Mouse (Mus musculus): ENCODE data around the gene Cbx5. TPM values are rescaled to one million over a fixed set of nuclear protein-coding genes. Genes with fewer than 3 reads are reported as not detected.

Gene Cbx5
- polyA plus RNA-seq, 1 experiment from 2014 or later = 120 TPM

DNA sequence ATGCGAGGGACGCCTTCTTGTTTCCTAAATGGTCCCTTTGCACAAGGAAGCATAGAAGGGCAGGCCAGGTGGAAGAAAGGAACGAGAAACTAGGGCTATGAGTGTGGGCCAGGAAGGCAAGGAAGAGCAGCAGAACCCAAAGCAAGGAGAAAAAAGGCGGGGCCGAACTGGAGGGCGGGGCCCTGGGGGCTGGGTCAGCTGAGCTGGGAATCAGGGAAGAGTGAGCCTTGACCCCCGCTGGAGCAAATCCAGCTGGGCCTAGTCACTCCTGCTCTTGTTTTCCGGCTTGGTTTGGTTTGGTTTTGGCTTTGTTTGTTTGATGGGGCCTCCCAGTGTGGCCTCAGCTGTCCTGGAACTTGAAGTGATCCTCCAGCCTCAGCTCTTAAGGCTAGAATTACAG is 68.3 kb downstream of the Cbx5 start:
- peaks cover 18% of the 10 kb centered on the region for H3K4me1 ChIP-seq (ENCODE audit: control insufficient read depth, insufficient read depth, low read depth, low read length)

DNA sequence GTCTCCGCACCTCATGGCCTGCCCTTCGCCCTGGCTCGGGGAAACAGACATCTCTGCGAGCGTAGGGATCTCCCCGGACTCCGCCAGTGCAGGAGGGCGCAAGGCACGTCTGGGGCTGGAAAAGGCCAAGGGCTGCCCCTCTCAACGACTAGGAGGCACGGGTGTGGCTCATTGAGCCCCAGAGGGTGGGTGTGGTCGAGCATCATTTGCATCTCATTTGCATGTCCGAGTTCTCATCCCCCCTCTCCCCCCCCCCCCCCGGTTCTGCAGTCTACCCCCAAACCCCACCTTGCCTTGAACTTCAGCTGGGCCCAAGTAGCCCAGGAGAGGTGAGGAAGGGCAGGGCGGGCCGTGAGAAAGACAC is 69.3 kb downstream of the Cbx5 start:
- 8% methylated on average over 13 of the region's 16 CpGs for WGBS
- no peaks in the 10 kb centered on the region for H3K9me3 ChIP-seq (ENCODE audit: control insufficient read depth, low read length)
- H3K4me1 ChIP-seq (ENCODE audit: control insufficient read depth, insufficient read depth, low read depth, low read length) = peaks cover 18% of the 10 kb centered on the region
- H3K9ac ChIP-seq (ENCODE audit: low read depth, low read length) = peak overlapping the region; percentile 43
- H3K36me3 ChIP-seq (ENCODE audit: control insufficient read depth, insufficient read depth, low read length) = no peaks in the 10 kb centered on the region
- peak overlapping the region; percentile 4; the same call in 1 of the 2 replicates for H3K4me3 ChIP-seq (ENCODE audit: low read length)
- no peak for ATAC-seq
- H3K27me3 ChIP-seq (replicated peaks; ENCODE audit: control insufficient read depth, insufficient read depth, low read length) = peaks cover 45% of the 10 kb centered on the region
- H3K4me2 ChIP-seq (ENCODE audit: low read length) = peak overlapping the region; percentile 97
- H3K27ac ChIP-seq (ENCODE audit: low read depth, low read length) = no peak overlapping the region

More for the DNA sequence above, 68.3 kb downstream of the Cbx5 start:
- WGBS = 16% methylated on average over 8 of the region's 8 CpGs
- H3K9ac ChIP-seq (ENCODE audit: low read depth, low read length) = no peak overlapping the region
- H3K9me3 ChIP-seq (ENCODE audit: control insufficient read depth, low read length) = no peaks in the 10 kb centered on the region
- no peak overlapping the region for H3K4me2 ChIP-seq (ENCODE audit: low read length)
- H3K27ac ChIP-seq (ENCODE audit: low read depth, low read length) = no peak overlapping the region
- no peak overlapping the region for H3K4me3 ChIP-seq (ENCODE audit: low read length)
- no peaks in the 10 kb centered on the region for H3K36me3 ChIP-seq (ENCODE audit: control insufficient read depth, insufficient read depth, low read length)
- no peak for ATAC-seq
- H3K27me3 ChIP-seq (replicated peaks; ENCODE audit: control insufficient read depth, insufficient read depth, low read length) = peaks cover 52% of the 10 kb centered on the region

DNA sequence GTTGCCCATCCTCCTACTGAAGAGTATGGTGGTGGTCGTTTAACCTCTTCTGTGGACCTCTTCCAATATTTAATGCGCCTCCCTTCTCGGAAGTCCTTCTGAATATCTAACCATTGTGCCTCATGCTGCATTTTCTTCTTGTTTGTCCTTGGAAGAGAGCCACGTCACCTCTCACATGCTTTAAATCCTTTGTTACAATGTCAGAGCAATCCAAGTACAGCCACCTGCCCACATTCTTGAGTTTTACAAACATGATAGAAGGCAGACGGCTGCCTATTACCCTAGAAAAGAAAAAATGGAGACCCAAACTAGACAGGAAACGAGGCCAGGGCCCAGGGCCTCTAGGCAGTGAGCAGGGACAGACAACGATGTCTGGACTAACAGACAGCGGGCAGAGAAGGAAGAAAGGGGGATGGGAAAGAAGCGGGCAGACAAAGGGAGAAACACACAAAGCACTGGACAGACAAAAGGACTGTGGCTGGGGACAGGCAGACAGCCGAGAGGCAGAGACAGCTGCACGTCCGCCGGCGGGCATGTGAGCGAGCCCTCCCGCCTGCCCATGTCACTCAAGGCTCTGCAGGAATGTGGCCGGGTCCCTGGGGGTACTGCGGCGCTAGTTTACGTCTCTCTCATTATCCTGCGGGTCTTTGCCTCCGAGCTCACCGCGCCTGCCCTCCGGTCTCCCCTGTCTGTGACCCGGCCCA is 69.9 kb downstream of the Cbx5 start:
- peak overlapping the region; percentile 67 for H3K9ac ChIP-seq (ENCODE audit: low read depth, low read length)
- no peak for ATAC-seq
- H3K4me3 ChIP-seq (ENCODE audit: low read length) = peak overlapping the region; percentile 53
- peak overlapping the region; percentile 97 for H3K4me2 ChIP-seq (ENCODE audit: low read length)
- H3K36me3 ChIP-seq (ENCODE audit: control insufficient read depth, insufficient read depth, low read length) = no peaks in the 10 kb centered on the region
- H3K27me3 ChIP-seq (replicated peaks; ENCODE audit: control insufficient read depth, insufficient read depth, low read length) = peaks cover 40% of the 10 kb centered on the region
- H3K27ac ChIP-seq (ENCODE audit: low read depth, low read length) = no peak overlapping the region; the same call in 1 of the 2 replicates
- H3K9me3 ChIP-seq (ENCODE audit: control insufficient read depth, low read length) = no peaks in the 10 kb centered on the region
- H3K4me1 ChIP-seq (ENCODE audit: control insufficient read depth, insufficient read depth, low read depth, low read length) = peaks cover 20% of the 10 kb centered on the region
- WGBS = 2% methylated on average over 26 of the region's 26 CpGs

DNA sequence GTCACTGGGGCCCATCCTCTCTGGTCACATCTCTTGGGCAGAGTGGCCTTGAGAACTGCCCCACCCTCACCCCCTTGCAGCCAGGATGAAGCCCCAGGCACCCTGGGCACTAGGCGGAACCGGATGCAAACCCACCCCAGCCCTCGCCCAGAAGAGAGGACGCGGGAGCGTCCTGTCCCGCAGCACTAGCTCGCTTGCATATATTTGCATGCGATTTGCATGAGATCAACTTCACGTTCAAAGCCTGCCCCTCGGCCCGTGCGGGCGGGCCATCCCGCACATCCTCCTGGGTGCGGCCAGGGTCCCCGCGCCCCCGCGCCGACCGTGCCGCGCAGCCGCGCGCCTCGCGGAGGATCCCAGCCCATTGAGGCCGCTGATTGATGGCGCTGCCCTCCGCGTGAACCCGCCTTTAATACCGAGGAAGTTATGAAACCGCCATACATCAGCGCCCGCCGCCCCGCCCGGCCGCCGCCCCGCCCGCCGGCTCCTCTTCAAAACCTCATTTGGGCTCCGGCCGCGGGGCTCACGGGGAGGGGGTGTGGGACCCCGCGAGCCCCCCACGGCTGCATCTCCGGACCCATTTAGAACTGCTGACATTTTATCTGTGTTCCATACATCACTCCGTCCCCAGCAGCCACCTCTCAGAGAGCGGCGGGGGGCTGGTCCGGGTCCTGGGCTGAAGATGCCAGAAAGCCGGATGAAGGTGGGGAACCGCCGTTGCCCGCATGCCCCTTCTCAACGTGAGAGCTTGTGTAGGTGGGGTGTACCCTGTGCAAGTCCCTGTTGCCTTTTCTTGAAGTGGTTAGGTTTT is 70.6 kb downstream of the Cbx5 start:
- peak overlapping the region; percentile 53 for H3K4me3 ChIP-seq (ENCODE audit: low read length)
- H3K4me2 ChIP-seq (ENCODE audit: low read length) = peak overlapping the region; percentile 97
- peak overlapping the region; percentile 67 for H3K9ac ChIP-seq (ENCODE audit: low read depth, low read length)
- under 1% methylated on average over 63 of the region's 63 CpGs for WGBS
- no peaks in the 10 kb centered on the region for H3K9me3 ChIP-seq (ENCODE audit: control insufficient read depth, low read length)
- H3K36me3 ChIP-seq (ENCODE audit: control insufficient read depth, insufficient read depth, low read length) = no peaks in the 10 kb centered on the region
- peaks cover 39% of the 10 kb centered on the region for H3K27me3 ChIP-seq (replicated peaks; ENCODE audit: control insufficient read depth, insufficient read depth, low read length)
- H3K4me1 ChIP-seq (ENCODE audit: control insufficient read depth, insufficient read depth, low read depth, low read length) = peaks cover 20% of the 10 kb centered on the region
- H3K27ac ChIP-seq (ENCODE audit: low read depth, low read length) = peak overlapping the region; percentile 49
- peak; percentile 21; the same call in 1 of the 2 replicates for ATAC-seq

DNA sequence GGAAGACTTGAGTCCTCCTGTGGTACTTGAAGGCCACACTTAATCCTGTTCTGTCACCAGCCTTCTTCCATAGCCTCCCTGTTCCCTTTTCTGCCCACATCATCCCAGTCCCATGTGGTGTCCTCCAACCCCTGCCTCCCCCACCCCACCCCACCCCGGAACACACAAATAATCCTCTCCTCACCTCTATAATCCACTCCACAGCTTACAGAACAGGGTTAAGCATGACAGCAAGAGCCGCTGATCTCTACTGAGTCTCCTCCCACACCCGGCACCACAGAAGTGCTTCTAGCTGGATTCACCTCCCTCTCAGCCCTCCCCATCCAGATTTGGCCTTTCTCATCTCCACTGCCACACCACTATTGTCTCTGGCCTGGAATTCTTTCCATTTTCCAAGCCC is 71.8 kb downstream of the Cbx5 start:
- H3K9ac ChIP-seq (ENCODE audit: low read depth, low read length) = peak overlapping the region; percentile 23; the same call in 1 of the 2 replicates

DNA sequence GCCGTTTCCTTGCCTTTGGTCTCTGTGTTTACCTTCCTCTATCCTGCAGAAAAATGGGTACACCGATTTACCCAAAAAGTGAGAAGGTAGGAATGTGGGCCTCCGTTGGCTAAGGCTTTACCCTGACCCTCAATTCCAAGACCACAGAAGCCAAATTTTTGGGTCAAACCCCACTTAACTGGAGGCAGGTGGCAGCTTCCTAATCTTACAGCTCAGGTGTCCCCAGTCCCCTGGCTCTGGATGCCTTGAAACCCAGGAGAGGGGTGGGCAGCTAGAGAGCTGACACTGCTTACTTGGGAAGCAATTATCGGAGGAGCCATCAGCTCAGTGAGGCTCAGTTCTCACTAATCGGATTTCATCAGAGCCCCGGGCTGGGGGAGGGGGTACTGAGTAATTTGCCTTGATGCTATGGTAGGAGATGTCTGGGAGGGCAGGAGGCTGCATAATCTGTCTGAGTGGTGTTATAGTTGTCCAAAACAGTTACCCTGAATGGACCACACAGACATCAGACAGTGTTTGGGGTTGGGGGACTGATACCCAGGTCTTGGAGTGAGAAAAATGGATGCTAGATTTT is 72.5 kb downstream of the Cbx5 start, which contains the start of gene Smug1:
Smug1 (minus strand) TSS at position 51 of the 574 bp plus-strand sequence.
- peak within 1 kb of the TSS; percentile 29 for H3K4me2 ChIP-seq (ENCODE audit: low read length)
- H3K4me1 ChIP-seq (ENCODE audit: control insufficient read depth, insufficient read depth, low read depth, low read length) = peaks cover 30% of the 10 kb centered on the region
- H3K9ac ChIP-seq (ENCODE audit: low read depth, low read length) = peak within 1 kb of the TSS; percentile 43
- H3K9me3 ChIP-seq (ENCODE audit: control insufficient read depth, low read length) = no peaks in the 10 kb centered on the region
- no peaks in the 10 kb centered on the region for H3K36me3 ChIP-seq (ENCODE audit: control insufficient read depth, insufficient read depth, low read length)
- H3K4me3 ChIP-seq (ENCODE audit: low read length) = no peak within 1 kb of the TSS
- peak within 1 kb of the TSS; percentile 54 for H3K27ac ChIP-seq (ENCODE audit: low read depth, low read length)
- H3K27me3 ChIP-seq (replicated peaks; ENCODE audit: control insufficient read depth, insufficient read depth, low read length) = peaks cover 23% of the 10 kb centered on the region
- 39% methylated on average over 6 of the region's 6 CpGs for WGBS
- no peak for ATAC-seq

More for the DNA sequence above, 71.8 kb downstream of the Cbx5 start:
- no peaks in the 10 kb centered on the region for H3K9me3 ChIP-seq (ENCODE audit: control insufficient read depth, low read length)
- H3K4me1 ChIP-seq (ENCODE audit: control insufficient read depth, insufficient read depth, low read depth, low read length) = peaks cover 25% of the 10 kb centered on the region
- ATAC-seq = no peak
- WGBS = 11% methylated on average over 3 of the region's 3 CpGs
- H3K27ac ChIP-seq (ENCODE audit: low read depth, low read length) = peak overlapping the region; percentile 54
- peak overlapping the region; percentile 29 for H3K4me2 ChIP-seq (ENCODE audit: low read length)
- no peak overlapping the region for H3K4me3 ChIP-seq (ENCODE audit: low read length)
- peaks cover 27% of the 10 kb centered on the region for H3K27me3 ChIP-seq (replicated peaks; ENCODE audit: control insufficient read depth, insufficient read depth, low read length)
- no peaks in the 10 kb centered on the region for H3K36me3 ChIP-seq (ENCODE audit: control insufficient read depth, insufficient read depth, low read length)

DNA sequence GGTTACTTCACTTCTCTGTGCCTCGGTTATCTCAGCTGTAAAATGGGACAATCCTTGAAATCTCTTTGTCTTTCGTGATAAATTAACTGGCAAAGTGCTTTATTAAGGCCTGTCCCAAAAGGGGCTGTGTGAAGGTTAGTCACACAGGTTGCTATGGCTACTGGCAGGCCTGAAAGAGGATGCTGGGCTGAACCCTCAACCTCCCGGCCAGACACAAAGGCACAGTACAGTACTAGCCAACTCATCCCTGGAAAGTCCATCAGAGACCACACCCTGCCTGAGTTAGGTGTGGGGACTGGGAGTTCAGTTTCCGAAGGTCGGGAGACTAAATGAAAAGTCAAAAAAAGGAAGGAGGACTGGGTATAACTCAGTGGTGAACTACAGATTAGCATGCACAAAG is 73.7 kb downstream of the Cbx5 start:
- Histone ChIP-seq H3K27ac (ENCODE audit: low read depth, low read length) (no peak overlapping the region), H3K9me3 (ENCODE audit: control insufficient read depth, low read length) (no peaks in the 10 kb centered on the region), H3K9ac (ENCODE audit: low read depth, low read length) (peak overlapping the region; percentile 33; the same call in 1 of the 2 replicates), H3K36me3 (ENCODE audit: control insufficient read depth, insufficient read depth, low read length) (no peaks in the 10 kb centered on the region), H3K4me2 (ENCODE audit: low read length) (peak overlapping the region; percentile 23; the same call in 1 of the 2 replicates), H3K27me3 (replicated peaks; ENCODE audit: control insufficient read depth, insufficient read depth, low read length) (peaks cover 13% of the 10 kb centered on the region), H3K4me1 (ENCODE audit: control insufficient read depth, insufficient read depth, low read depth, low read length) (peaks cover 30% of the 10 kb centered on the region), H3K4me3 (ENCODE audit: low read length) (no peak overlapping the region)
- no peak for ATAC-seq
- WGBS = 30% methylated on average over 5 of the region's 5 CpGs

DNA sequence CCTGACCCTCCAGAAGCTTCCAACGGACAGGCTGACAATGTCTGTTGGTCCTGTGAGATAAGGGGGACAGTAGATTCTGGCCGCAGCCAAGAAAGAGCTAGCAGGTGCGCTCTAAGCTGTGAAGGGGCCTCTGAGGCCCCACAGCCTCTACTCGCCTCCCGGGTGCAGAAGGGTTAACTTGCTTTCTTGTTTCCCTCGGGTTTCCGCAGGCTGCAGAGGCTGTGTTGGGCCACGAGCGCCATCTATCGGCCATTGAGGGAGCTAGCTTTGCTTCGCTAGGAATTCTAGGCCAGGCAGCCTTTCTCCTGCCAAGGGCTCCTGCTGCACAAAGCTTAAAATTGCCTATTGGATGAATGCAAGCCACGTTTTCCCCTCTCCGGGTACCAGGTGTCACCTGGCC is 74.2 kb downstream of the Cbx5 start:
- 1% methylated on average over 13 of the region's 13 CpGs for WGBS
- Histone ChIP-seq H3K27me3 (replicated peaks; ENCODE audit: control insufficient read depth, insufficient read depth, low read length) (peaks cover 12% of the 10 kb centered on the region), H3K9ac (ENCODE audit: low read depth, low read length) (peak overlapping the region; percentile 34; the same call in 1 of the 2 replicates), H3K27ac (ENCODE audit: low read depth, low read length) (no peak overlapping the region), H3K4me1 (ENCODE audit: control insufficient read depth, insufficient read depth, low read depth, low read length) (peaks cover 30% of the 10 kb centered on the region), H3K36me3 (ENCODE audit: control insufficient read depth, insufficient read depth, low read length) (no peaks in the 10 kb centered on the region), H3K4me3 (ENCODE audit: low read length) (no peak overlapping the region), H3K9me3 (ENCODE audit: control insufficient read depth, low read length) (no peaks in the 10 kb centered on the region), H3K4me2 (ENCODE audit: low read length) (peak overlapping the region; percentile 35; the same call in 1 of the 2 replicates)
- peak; percentile 18 for ATAC-seq

Data from hindbrain, embryonic 16.5 days (tissue).